Comparison of ENCODE assay signal across 12 mouse cellular contexts in the genomic region with DNA sequence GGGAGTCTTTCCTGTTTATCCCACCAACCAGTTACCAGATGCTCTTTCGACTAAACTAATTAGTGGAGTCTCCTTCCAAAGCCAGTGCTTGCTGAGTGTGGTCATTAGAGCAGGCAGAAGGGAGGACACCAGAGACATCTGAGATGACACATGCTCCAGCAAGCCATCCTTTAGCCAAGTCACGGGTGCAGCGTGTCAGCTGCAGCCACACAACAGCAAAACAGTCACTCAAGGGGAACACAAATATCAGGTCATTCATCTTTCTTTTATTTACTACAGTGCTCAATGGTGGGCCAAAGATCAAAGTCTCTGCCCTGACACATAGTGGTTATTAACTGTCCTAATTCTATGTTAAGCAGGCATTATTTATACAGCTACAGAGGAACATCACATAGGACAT.
A peak's percentile ranks its signal among the peaks of the same experiment; 100 is the strongest.
DNase-seq lines count a peak whose midpoint lies in the region; ATAC-seq and TF ChIP-seq lines count a peak whose summit lies in the region.
"Had no signal": no experiment of that assay in that cellular context is flagged by ENCODE, and none has a peak within 500 bp of the region (broad histone marks: within the 10 kb centered on the region; RNA-seq: fewer than 3 reads in every experiment).

No protein-coding gene starts in this region.

- H3K36me3 ChIP-seq in hindbrain, embryonic 11.5 days (ENCODE audit: control insufficient read depth, insufficient read depth, low read length), result no peaks in the 10 kb centered on the region
- H3K36me3 ChIP-seq in hindbrain, embryonic 14.5 days (replicated peaks; ENCODE audit: control insufficient read depth, insufficient read depth), result no peaks in the 10 kb centered on the region
- no peaks in the 10 kb centered on the region for H3K36me3 ChIP-seq in liver, adult 2 months (ENCODE audit: control insufficient read depth, insufficient read depth, low read length)
- H3K36me3 ChIP-seq: embryonic facial prominence, embryonic 13.5 days had no signal

- no peak overlapping the region for H3K4me2 ChIP-seq in hindbrain, embryonic 11.5 days (replicated peaks; ENCODE audit: low read depth, low read length)
- no peak overlapping the region for H3K4me2 ChIP-seq in hindbrain, embryonic 14.5 days (replicated peaks)
- H3K4me2 ChIP-seq: embryonic facial prominence, embryonic 13.5 days; forebrain, embryonic 13.5 days; heart, embryonic 11.5 days had no signal

- H3K27me3 ChIP-seq in hindbrain, embryonic 11.5 days (ENCODE audit: control insufficient read depth, insufficient read depth, low read length), result no peaks in the 10 kb centered on the region
- no peaks in the 10 kb centered on the region for H3K27me3 ChIP-seq in hindbrain, embryonic 14.5 days (ENCODE audit: control insufficient read depth, insufficient read depth, low read length)
- H3K27me3 ChIP-seq in liver, adult 2 months (ENCODE audit: control insufficient read depth, insufficient read depth, low read length), result no peaks in the 10 kb centered on the region
- H3K27me3 ChIP-seq: embryonic facial prominence, embryonic 13.5 days; forebrain, embryonic 13.5 days had no signal

- H3K27ac ChIP-seq in hindbrain, embryonic 11.5 days (ENCODE audit: low read depth, low read length), result no peak overlapping the region
- H3K27ac ChIP-seq in hindbrain, embryonic 14.5 days, result no peak overlapping the region
- no peak overlapping the region for H3K27ac ChIP-seq in liver, adult 2 months (replicated peaks; ENCODE audit: insufficient read depth, low read depth, low read length)
- peak overlapping the region; percentile 79 for H3K27ac ChIP-seq in olfactory bulb, adult 2 months (ENCODE audit: insufficient read depth, low read depth, low read length)
- H3K27ac ChIP-seq: embryonic facial prominence, embryonic 13.5 days; forebrain, embryonic 13.5 days had no signal

- H3K79me2 ChIP-seq in liver, adult 2 months (ENCODE audit: control insufficient read depth, insufficient read depth, low read length), result no peaks in the 10 kb centered on the region

- H3K9me3 ChIP-seq in hindbrain, embryonic 11.5 days (ENCODE audit: control insufficient read depth, low read length), result no peaks in the 10 kb centered on the region
- H3K9me3 ChIP-seq in hindbrain, embryonic 14.5 days (ENCODE audit: control insufficient read depth, low read length), result no peaks in the 10 kb centered on the region
- H3K9me3 ChIP-seq: embryonic facial prominence, embryonic 13.5 days; forebrain, embryonic 13.5 days had no signal

- 79% methylated on average over 3 of the region's 3 CpGs for WGBS in hindbrain, embryonic 11.5 days
- 59% methylated on average over 3 of the region's 3 CpGs for WGBS in hindbrain, embryonic 14.5 days
- 72% methylated on average over 3 of the region's 3 CpGs for WGBS in liver, adult 2 months
- WGBS in olfactory bulb, adult 2 months, result 51% methylated on average over 3 of the region's 3 CpGs

- no peak for DNase-seq in hindbrain, embryonic 11.5 days (ENCODE audit: low spot score)
- no peak for DNase-seq in hindbrain, embryonic 14.5 days (ENCODE audit: low spot score)
- peak; percentile 24 for DNase-seq in liver, adult 2 months (ENCODE audit: extremely low read depth, low read depth, low spot score)
- no peak for DNase-seq in liver
- peak; percentile 36 to 43 for DNase-seq in cerebellum, postnatal 14 days
- no peak for DNase-seq in urinary bladder, postnatal 36 days (ENCODE audit: low spot score in 2 of 2)
- no peak for DNase-seq in adrenal gland, postnatal 4 days (ENCODE audit: low spot score in 2 of 2)

- no peak for TF ChIP-seq CTCF in liver, adult 2 months (IDR thresholded peaks at IDR 0.05; ENCODE audit: low read depth, low read length)
- no peak for TF ChIP-seq CTCF in olfactory bulb, adult 2 months (IDR thresholded peaks at IDR 0.05; ENCODE audit: insufficient read depth, low read depth, low read length)

- H3K4me1 ChIP-seq in hindbrain, embryonic 11.5 days (replicated peaks; ENCODE audit: control insufficient read depth, insufficient read depth, low read length), result no peaks in the 10 kb centered on the region
- H3K4me1 ChIP-seq in hindbrain, embryonic 14.5 days (replicated peaks; ENCODE audit: control insufficient read depth, insufficient read depth, low read length), result no peaks in the 10 kb centered on the region
- no peaks in the 10 kb centered on the region for H3K4me1 ChIP-seq in liver, adult 2 months (ENCODE audit: control insufficient read depth, insufficient read depth, low read length)
- peaks cover 5% of the 10 kb centered on the region for H3K4me1 ChIP-seq in olfactory bulb, adult 2 months (ENCODE audit: control insufficient read depth, insufficient read depth, low read length)
- H3K4me1 ChIP-seq: embryonic facial prominence, embryonic 13.5 days; forebrain, embryonic 13.5 days had no signal

- TF ChIP-seq POLR2A in liver, adult 2 months (IDR thresholded peaks at IDR 0.05; ENCODE audit: extremely low read depth, insufficient read depth, low read length), result no peak
- TF ChIP-seq POLR2A in olfactory bulb, adult 2 months (IDR thresholded peaks at IDR 0.05; ENCODE audit: insufficient read depth, low read depth, low read length), result no peak

- H3K4me3 ChIP-seq in hindbrain, embryonic 11.5 days (ENCODE audit: low read depth, low read length), result no peak overlapping the region
- no peak overlapping the region for H3K4me3 ChIP-seq in hindbrain, embryonic 14.5 days (replicated peaks; ENCODE audit: low read length)
- no peak overlapping the region for H3K4me3 ChIP-seq in liver, adult 2 months (ENCODE audit: insufficient read depth, low read depth, low read length)
- H3K4me3 ChIP-seq in olfactory bulb, adult 2 months (ENCODE audit: insufficient read depth, low read depth, low read length), result no peak overlapping the region
- H3K4me3 ChIP-seq: embryonic facial prominence, embryonic 13.5 days; forebrain, embryonic 13.5 days had no signal

- ATAC-seq in hindbrain, embryonic 11.5 days (ENCODE audit: low FRiP score), result 0 out of 2 replicates have a peak, but pooled peaks have one; percentile 46
- no peak for ATAC-seq in hindbrain, embryonic 14.5 days (ENCODE audit: low FRiP score)
- ATAC-seq: activated CD4-positive, CD25-positive, alpha-beta regulatory T cell, adult 4 months; forebrain, embryonic 13.5 days had no signal

- no peak overlapping the region for H3K9ac ChIP-seq in hindbrain, embryonic 11.5 days (ENCODE audit: low read depth, low read length)
- no peak overlapping the region for H3K9ac ChIP-seq in hindbrain, embryonic 14.5 days
- no peak overlapping the region for H3K9ac ChIP-seq in liver, adult 2 months (ENCODE audit: low read depth, low read length)
- H3K9ac ChIP-seq: embryonic facial prominence, embryonic 13.5 days; forebrain, embryonic 13.5 days had no signal

Comparison
In these comparisons a context has a peak if more than half of its experiments do, and no peak if none do; other contexts are left out.
1. DNase-seq: peak in liver, adult 2 months (single experiment) and cerebellum, postnatal 14 days (2 of 2); none in hindbrain, embryonic 11.5 days (single experiment), hindbrain, embryonic 14.5 days (single experiment), liver (single experiment), urinary bladder, postnatal 36 days (0 of 2) and adrenal gland, postnatal 4 days (0 of 2).